In the genomic region with DNA sequence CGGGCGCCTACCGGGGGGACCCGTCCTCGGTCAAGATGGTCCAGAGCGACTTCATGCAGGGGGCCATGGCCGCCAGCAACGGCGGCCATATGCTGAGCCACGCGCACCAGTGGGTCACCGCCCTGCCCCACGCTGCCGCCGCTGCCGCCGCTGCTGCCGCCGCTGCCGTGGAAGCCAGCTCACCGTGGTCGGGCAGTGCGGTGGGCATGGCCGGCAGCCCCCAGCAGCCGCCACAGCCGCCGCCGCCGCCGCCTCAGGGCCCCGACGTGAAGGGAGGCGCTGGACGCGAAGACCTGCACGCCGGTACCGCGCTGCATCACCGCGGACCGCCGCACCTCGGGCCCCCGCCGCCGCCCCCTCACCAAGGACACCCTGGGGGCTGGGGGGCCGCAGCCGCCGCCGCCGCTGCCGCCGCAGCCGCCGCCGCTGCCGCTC, we compare ENCODE assay signal across 9 mouse cellular contexts. TPM values are rescaled to one million over a fixed set of nuclear protein-coding genes. Genes with fewer than 3 reads are reported as not detected.
DNase-seq lines count a peak whose midpoint lies in the region; ATAC-seq and TF ChIP-seq lines count a peak whose summit lies in the region.
"Had no signal": no experiment of that assay in that cellular context is flagged by ENCODE, and none has a peak within 500 bp of the region (broad histone marks: within the 10 kb centered on the region; RNA-seq: fewer than 3 reads in every experiment).

No protein-coding gene starts in this region.

- no peak for DNase-seq in heart, postnatal 36 days
- no peak for DNase-seq in forebrain, postnatal 0 days
- no peak for DNase-seq in liver, postnatal 0 days
- DNase-seq in spleen, adult 18-20 months: no peak
- no peak for DNase-seq in spleen, postnatal 10 days (ENCODE audit: low spot score in 2 of 2)
- DNase-seq in thymus, postnatal 10 days (ENCODE audit: low spot score in 2 of 2): no peak
- DNase-seq: cerebellum, adult 11-12 months had no signal

- H3K9me3 ChIP-seq in heart, embryonic 11.5 days (replicated peaks; ENCODE audit: control insufficient read depth, low read length): no peaks in the 10 kb centered on the region
- H3K9me3 ChIP-seq in ES-Bruce4 (replicated peaks; ENCODE audit: control insufficient read depth, insufficient read depth, low read length, poor library complexity, severe bottlenecking): no peaks in the 10 kb centered on the region
- H3K9me3 ChIP-seq in forebrain, postnatal 0 days (ENCODE audit: low read length): no peaks in the 10 kb centered on the region
- H3K9me3 ChIP-seq in liver, postnatal 0 days (ENCODE audit: low read length): no peaks in the 10 kb centered on the region

- H3K4me3 ChIP-seq in heart, embryonic 11.5 days (ENCODE audit: low read depth, low read length): peak overlapping the region; percentile 54
- peak overlapping the region; percentile 50; the same call in 1 of the 2 replicates for H3K4me3 ChIP-seq in ES-Bruce4 (ENCODE audit: low read depth, low read length)
- H3K4me3 ChIP-seq in forebrain, postnatal 0 days (ENCODE audit: low read depth, low read length): peak overlapping the region; percentile 75
- peak overlapping the region; percentile 22; the same call in 1 of the 2 replicates for H3K4me3 ChIP-seq in liver, postnatal 0 days (ENCODE audit: low read depth, low read length)

- no peak for ATAC-seq in heart, embryonic 11.5 days (replicated peaks; ENCODE audit: insufficient number of reproducible peaks, low FRiP score, low TSS enrichment)
- no peak for ATAC-seq in forebrain, postnatal 0 days
- no peak for ATAC-seq in liver, postnatal 0 days

- H3K27ac ChIP-seq in heart, embryonic 11.5 days (ENCODE audit: low read depth, low read length): no peak overlapping the region
- H3K27ac ChIP-seq in ES-Bruce4 (ENCODE audit: insufficient read depth, low read length): no peak overlapping the region
- H3K27ac ChIP-seq in forebrain, postnatal 0 days (ENCODE audit: low read depth, low read length): peak overlapping the region; percentile 95
- H3K27ac ChIP-seq in liver, postnatal 0 days (ENCODE audit: low read depth): no peak overlapping the region

- TF ChIP-seq POLR2A in ES-Bruce4 (IDR thresholded peaks at IDR 0.05; ENCODE audit: insufficient read depth, low read length): no peak

- H3K36me3 ChIP-seq in heart, embryonic 11.5 days (ENCODE audit: control insufficient read depth, insufficient read depth, low read length): no peaks in the 10 kb centered on the region
- H3K36me3 ChIP-seq in ES-Bruce4 (ENCODE audit: control insufficient read depth, insufficient read depth, low read length, poor library complexity, severe bottlenecking): no peaks in the 10 kb centered on the region
- peaks cover 22% of the 10 kb centered on the region for H3K36me3 ChIP-seq in forebrain, postnatal 0 days (ENCODE audit: insufficient read depth)
- H3K36me3 ChIP-seq in liver, postnatal 0 days (replicated peaks; ENCODE audit: insufficient read depth, low read length): no peaks in the 10 kb centered on the region

- 1% methylated on average over 35 of the region's 58 CpGs for WGBS in heart, embryonic 11.5 days (ENCODE audit: insufficient replicate concordance)
- WGBS in forebrain, postnatal 0 days: 0% methylated on average over 33 of the region's 58 CpGs
- 2% methylated on average over 21 of the region's 58 CpGs for WGBS in liver, postnatal 0 days (ENCODE audit: insufficient replicate concordance)

- peak overlapping the region; percentile 91 for H3K4me2 ChIP-seq in heart, embryonic 11.5 days
- peak overlapping the region; percentile 98 for H3K4me2 ChIP-seq in forebrain, postnatal 0 days (ENCODE audit: low read depth)
- peak overlapping the region; percentile 62 for H3K4me2 ChIP-seq in liver, postnatal 0 days (ENCODE audit: low read depth, low read length)

- TF ChIP-seq EP300 in ES-Bruce4 (IDR thresholded peaks at IDR 0.05; ENCODE audit: insufficient read depth, low read depth, low read length): no peak
- no peak for TF ChIP-seq EP300 in liver, postnatal 0 days (IDR thresholded peaks at IDR 0.05; ENCODE audit: low read depth)

- no peak for TF ChIP-seq CTCF in ES-Bruce4 (IDR thresholded peaks at IDR 0.05; ENCODE audit: low read depth, low read length)
- no peak for TF ChIP-seq CTCF in forebrain, postnatal 0 days (IDR thresholded peaks at IDR 0.05; ENCODE audit: low read depth)
- no peak for TF ChIP-seq CTCF in liver, postnatal 0 days (IDR thresholded peaks at IDR 0.05; ENCODE audit: low read depth)

- no peak overlapping the region for H3K9ac ChIP-seq in heart, embryonic 11.5 days (ENCODE audit: low read depth, low read length)
- H3K9ac ChIP-seq in ES-Bruce4 (ENCODE audit: low read depth, poor library complexity, severe bottlenecking): peak overlapping the region; percentile 71
- H3K9ac ChIP-seq in forebrain, postnatal 0 days: peak overlapping the region; percentile 94
- no peak overlapping the region for H3K9ac ChIP-seq in liver, postnatal 0 days (replicated peaks)

- intact Hi-C loops in heart, postnatal 36 days (cut with DNase I): loop anchor here (10.0 kb wide), 2 partner anchors 157 to 453 kb away; partner anchors contain the start of gene Mrps9

- H3K27me3 ChIP-seq in heart, embryonic 11.5 days (ENCODE audit: control insufficient read depth, insufficient read depth, low read length): peaks cover 88% of the 10 kb centered on the region
- H3K27me3 ChIP-seq in ES-Bruce4 (ENCODE audit: control insufficient read depth, insufficient read depth, low read length, poor library complexity, severe bottlenecking): peaks cover 50% of the 10 kb centered on the region
- H3K27me3 ChIP-seq in forebrain, postnatal 0 days (ENCODE audit: insufficient read depth, low read length): no peaks in the 10 kb centered on the region
- peaks cover 95% of the 10 kb centered on the region for H3K27me3 ChIP-seq in liver, postnatal 0 days (ENCODE audit: insufficient read depth, low read length)

- H3K4me1 ChIP-seq in heart, embryonic 11.5 days (ENCODE audit: control insufficient read depth, insufficient read depth, low read length): peaks cover 14% of the 10 kb centered on the region
- no peaks in the 10 kb centered on the region for H3K4me1 ChIP-seq in ES-Bruce4 (ENCODE audit: control insufficient read depth, insufficient read depth, low read length)
- H3K4me1 ChIP-seq in forebrain, postnatal 0 days (ENCODE audit: insufficient read depth): no peaks in the 10 kb centered on the region
- 0 out of 2 replicates have a peak, but pooled peaks cover 2% of the 10 kb centered on the region for H3K4me1 ChIP-seq in liver, postnatal 0 days (ENCODE audit: insufficient read depth)

RNA-seq across cellular contexts. Expression of gene Pou3f3, which starts 1.8 kb away (rescaled TPM):
- polyA plus RNA-seq in heart, embryonic 11.5 days (2014; fragmentation: Nextera tagmentation; extraction: Ambion mirVana): 0.10 and 0.19 TPM in 2 replicates
- total RNA-seq in heart, postnatal 36 days (2021): not detected
- 0.18 TPM in 2 replicates for polyA plus RNA-seq in ES-Bruce4 (2011; ENCODE audit: insufficient read depth, insufficient read length, low read depth, missing spikeins)
- 76.9 and 81.4 TPM in 2 replicates for total RNA-seq in forebrain, postnatal 0 days (2014; rRNA removed)
- polyA plus RNA-seq in forebrain, postnatal 0 days (2015; fragmentation: Nextera tagmentation; extraction: Ambion mirVana): 22.7 and 28.0 TPM in 2 replicates
- polyA plus RNA-seq in liver, postnatal 0 days (2015; fragmentation: Nextera tagmentation; extraction: Ambion mirVana): not detected in 2 replicates

Comparison
In these comparisons a context has a peak if more than half of its experiments do, and no peak if none do; other contexts are left out.
1. H3K4me3 ChIP-seq: peak in every context shown above with its lines; median percentile 75 in forebrain, postnatal 0 days; 54 in heart, embryonic 11.5 days; 50 in ES-Bruce4; 22 in liver, postnatal 0 days.
2. H3K9ac ChIP-seq: peak in ES-Bruce4 (single experiment) and forebrain, postnatal 0 days (single experiment); none in heart, embryonic 11.5 days (single experiment) and liver, postnatal 0 days (single experiment).
3. RNA of gene Pou3f3, which starts 1.8 kb away (polyA plus RNA-seq): 22.7 to 28.0 TPM in forebrain, postnatal 0 days; 0.10 to 0.19 TPM in heart, embryonic 11.5 days, 0.18 TPM in ES-Bruce4 and not detected in liver, postnatal 0 days; every median in the first group is over 10 times any median in the second.
4. Peak in every context shown above with its lines, with median percentiles within 50 percentile points of each other: H3K4me2 ChIP-seq.